Mouse (Mus musculus) olfactory bulb, adult 2 months (tissue): ENCODE results near the gene Vars.

Experiments used
- CTCF ChIP-seq: fragments of 200-500 bp; IDR thresholded peaks from 2 replicates; pipeline ENCODE4 v1.5.1; 2012; ENCODE audit warnings: low read depth, mild to moderate bottlenecking, low read length, moderate library complexity; ENCODE audit not compliant: insufficient read depth
- POLR2A ChIP-seq: fragments of 200-500 bp; IDR thresholded peaks from 2 replicates; pipeline ENCODE4 v1.6.1; 2012; ENCODE audit warnings: mild to moderate bottlenecking, low read depth, low read length, moderate library complexity; ENCODE audit not compliant: insufficient read depth

DNA sequence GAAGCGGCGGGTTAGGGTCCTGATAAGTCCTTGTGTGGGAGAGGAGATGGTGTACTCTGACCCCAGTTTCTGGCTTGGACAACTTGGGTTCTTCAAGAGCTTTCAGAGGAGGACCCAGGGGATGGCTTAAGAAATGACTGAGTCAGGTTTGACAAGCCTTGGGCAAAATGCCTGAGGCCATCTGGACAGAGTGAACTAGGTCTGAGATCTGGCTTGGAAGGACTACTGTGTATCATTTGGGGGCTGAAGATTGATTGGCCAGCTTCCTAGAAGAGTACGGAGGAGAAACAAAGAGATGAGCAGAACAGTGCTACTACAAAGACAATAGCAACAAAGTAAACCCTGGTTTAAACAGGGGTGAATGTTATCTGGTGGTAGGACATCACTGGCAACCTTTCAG, 62.7 kb downstream of the Vars start:
- TF ChIP-seq CTCF (no peak), POLR2A (no peak)
